Mouse (Mus musculus): ENCODE measurements around the gene Phykpl. TPM values are rescaled to one million over a fixed set of nuclear protein-coding genes. Genes with fewer than 3 reads are reported as not detected.

The Phykpl gene
- polyA plus RNA-seq, 1 experiment, result 7.7 TPM

GRCm38 (mm10) chr11:51650691-51651515 is 66.3 kb downstream of the Phykpl start, which contains the start of the genes N4bp3 and D930048N14Rik:
N4bp3 (minus strand) TSS chr11:51650842.
D930048N14Rik (plus strand) TSS chr11:51650954.
- TF ChIP-seq CTCF (IDR thresholded peaks at IDR 0.05; ENCODE audit: control insufficient read depth, insufficient read depth, insufficient read length), result no peak
- TF ChIP-seq USF1 (IDR thresholded peaks at IDR 0.05; ENCODE audit: low read depth), result no peak
- TF ChIP-seq MAX (IDR thresholded peaks at IDR 0.05), result no peak
- no peak for TF ChIP-seq FOSL1 (IDR thresholded peaks at IDR 0.05; ENCODE audit: insufficient read depth, low read length, poor library complexity, severe bottlenecking)
- TF ChIP-seq MYOG (IDR thresholded peaks at IDR 0.05; ENCODE audit: control insufficient read depth, extremely low read depth, insufficient read length), result no peak
- TF ChIP-seq MYOD1 (IDR thresholded peaks at IDR 0.05; ENCODE audit: control insufficient read depth, insufficient read length, low read depth), result no peak
- TF ChIP-seq CEBPB (IDR thresholded peaks at IDR 0.05; ENCODE audit: low read depth), result no peak
- Histone ChIP-seq H3K79me3 (ENCODE audit: low read depth) (no peaks in the 10 kb centered on the region), H3K79me2 (ENCODE audit: control insufficient read depth, insufficient read depth) (no peaks in the 10 kb centered on the region), H3K36me3 (ENCODE audit: control insufficient read depth, insufficient read depth) (no peaks in the 10 kb centered on the region), H3ac (ENCODE audit: control insufficient read depth, insufficient read length, low read depth) (peak within 1 kb of the TSS; percentile 75), H3K27me3 (ENCODE audit: control insufficient read depth, insufficient read depth, insufficient read length) (no peaks in the 10 kb centered on the region), H3K4me3 (ENCODE audit: insufficient read depth, poor library complexity, severe bottlenecking) (peak within 1 kb of the TSS; percentile 42)

DNA sequence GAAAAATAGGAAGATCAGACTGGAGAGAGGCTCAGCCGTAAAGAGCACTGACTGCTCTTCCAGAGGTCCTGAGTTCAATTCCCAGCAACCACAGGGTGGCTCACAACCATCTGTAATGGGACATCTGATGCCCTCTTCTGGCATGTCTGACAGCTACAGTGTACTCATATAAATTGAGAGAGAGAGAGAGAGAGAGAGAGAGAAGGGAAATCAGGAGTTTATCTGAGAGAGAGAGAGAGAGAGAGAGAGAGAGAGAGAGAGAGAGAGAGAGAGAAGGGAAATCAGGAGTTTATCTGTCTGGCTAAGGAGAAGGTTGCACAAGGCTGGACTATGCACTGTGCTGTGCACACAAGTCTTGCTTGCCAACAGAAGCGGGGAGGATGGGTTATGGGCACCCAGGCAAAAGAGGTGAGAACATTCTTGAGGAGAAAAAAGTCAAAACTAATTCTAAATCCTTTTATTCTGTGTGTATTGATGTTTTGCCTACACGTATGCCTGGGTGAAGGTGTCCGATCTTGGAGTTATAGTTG is 68.4 kb downstream of the Phykpl start:
- no peak overlapping the region for H3K4me3 ChIP-seq (ENCODE audit: insufficient read depth, poor library complexity, severe bottlenecking)

DNA sequence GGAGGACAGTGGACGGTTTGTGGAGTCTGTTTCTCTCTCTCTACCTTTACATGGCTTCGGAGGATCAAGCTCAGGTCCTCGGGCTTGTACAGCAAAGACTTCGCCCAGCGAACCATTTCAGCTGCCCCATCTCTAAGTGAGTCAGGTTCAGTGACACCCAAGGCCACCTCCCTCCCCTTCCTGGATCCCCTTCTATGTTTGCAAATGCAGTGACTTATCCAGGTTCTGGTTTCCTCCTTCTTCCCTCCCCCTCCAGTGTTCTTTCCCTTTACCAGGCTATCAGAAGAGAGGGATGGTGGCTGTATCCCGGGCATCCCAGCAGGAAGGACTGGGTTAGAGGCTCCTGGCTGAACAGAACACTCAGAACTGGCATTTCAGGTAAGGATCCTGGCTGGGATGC is 69.2 kb downstream of the Phykpl start:
- H3K36me3 ChIP-seq (ENCODE audit: control insufficient read depth, insufficient read depth), result no peaks in the 10 kb centered on the region
- TF ChIP-seq FOSL1 (IDR thresholded peaks at IDR 0.05; ENCODE audit: insufficient read depth, low read length, poor library complexity, severe bottlenecking), result no peak
- TF ChIP-seq MYOD1 (IDR thresholded peaks at IDR 0.05; ENCODE audit: control insufficient read depth, insufficient read length, low read depth), result no peak
- no peak for TF ChIP-seq MAX (IDR thresholded peaks at IDR 0.05)
- no peak for TF ChIP-seq CTCF (IDR thresholded peaks at IDR 0.05; ENCODE audit: control insufficient read depth, insufficient read depth, insufficient read length)
- TF ChIP-seq MYOG (IDR thresholded peaks at IDR 0.05; ENCODE audit: control insufficient read depth, extremely low read depth, insufficient read length), result no peak
- no peak for TF ChIP-seq USF1 (IDR thresholded peaks at IDR 0.05; ENCODE audit: low read depth)
- TF ChIP-seq CEBPB (IDR thresholded peaks at IDR 0.05; ENCODE audit: low read depth), result no peak
- H3K79me2 ChIP-seq (ENCODE audit: control insufficient read depth, insufficient read depth), result no peaks in the 10 kb centered on the region
- H3ac ChIP-seq (ENCODE audit: control insufficient read depth, insufficient read length, low read depth), result no peak overlapping the region
- H3K27me3 ChIP-seq (ENCODE audit: control insufficient read depth, insufficient read depth, insufficient read length), result no peaks in the 10 kb centered on the region
- no peaks in the 10 kb centered on the region for H3K79me3 ChIP-seq (ENCODE audit: low read depth)
- H3K4me3 ChIP-seq (ENCODE audit: insufficient read depth, poor library complexity, severe bottlenecking), result no peak overlapping the region

More for the DNA sequence above, 68.4 kb downstream of the Phykpl start:
- Histone ChIP-seq H3K27me3 (ENCODE audit: control insufficient read depth, insufficient read depth, insufficient read length) (no peaks in the 10 kb centered on the region), H3K79me2 (ENCODE audit: control insufficient read depth, insufficient read depth) (no peaks in the 10 kb centered on the region), H3K36me3 (ENCODE audit: control insufficient read depth, insufficient read depth) (no peaks in the 10 kb centered on the region), H3K79me3 (ENCODE audit: low read depth) (no peaks in the 10 kb centered on the region), H3ac (ENCODE audit: control insufficient read depth, insufficient read length, low read depth) (no peak overlapping the region)
- TF ChIP-seq MYOG (IDR thresholded peaks at IDR 0.05; ENCODE audit: control insufficient read depth, extremely low read depth, insufficient read length) (no peak), CEBPB (IDR thresholded peaks at IDR 0.05; ENCODE audit: low read depth) (no peak), MYOD1 (IDR thresholded peaks at IDR 0.05; ENCODE audit: control insufficient read depth, insufficient read length, low read depth) (no peak), USF1 (IDR thresholded peaks at IDR 0.05; ENCODE audit: low read depth) (no peak), CTCF (IDR thresholded peaks at IDR 0.05; ENCODE audit: control insufficient read depth, insufficient read depth, insufficient read length) (no peak), FOSL1 (IDR thresholded peaks at IDR 0.05; ENCODE audit: insufficient read depth, low read length, poor library complexity, severe bottlenecking) (no peak)

Other genes starting within 250 kb of the Phykpl start
- gene Hnrnpab, start 22.1 kb downstream of the Phykpl start, polyA plus RNA-seq (2012; fragmentation: generic; extraction: Trizol), result 749 TPM
- 378 TPM for gene Nhp2, start 35.0 kb downstream of the Phykpl start, polyA plus RNA-seq (2012; fragmentation: generic; extraction: Trizol)
- gene Rmnd5b, start 51.1 kb downstream of the Phykpl start, polyA plus RNA-seq (2012; fragmentation: generic; extraction: Trizol), result 27.4 TPM
- gene N4bp3, start 66.1 kb downstream of the Phykpl start, polyA plus RNA-seq (2012; fragmentation: generic; extraction: Trizol), result 5.3 TPM
- 0.22 TPM for gene D930048N14Rik, start 66.2 kb downstream of the Phykpl start, polyA plus RNA-seq (2012; fragmentation: generic; extraction: Trizol)
- gene 0610009B22Rik, start 104.1 kb downstream of the Phykpl start, polyA plus RNA-seq (2012; fragmentation: generic; extraction: Trizol), result 22.2 TPM
- 6.2 TPM for gene Sec24a, start 178.9 kb downstream of the Phykpl start, polyA plus RNA-seq (2012; fragmentation: generic; extraction: Trizol)
- gene Sar1b, start 178.9 kb downstream of the Phykpl start, polyA plus RNA-seq (2012; fragmentation: generic; extraction: Trizol), result 50.4 TPM

All from C2C12 (cell line).